Mouse (Mus musculus): ENCODE measurements at regions not wholly inside any gene's neighbourhood (a gene's known extent, or its start where the extent isn't known, plus 50 kb on each side); places are given as distances from the start of the nearest gene placed in this dataset.

GRCm38 (mm10) chr12:70586181-70586580 is 133.3 kb downstream of the Tmx1 start:
- no peak for TF ChIP-seq CTCF (IDR thresholded peaks at IDR 0.05; ENCODE audit: insufficient read depth, low read length)
- TF ChIP-seq POLR2A (IDR thresholded peaks at IDR 0.05; ENCODE audit: borderline replicate concordance, extremely low read depth, low read depth, low read length): no peak
